Mouse (Mus musculus): ENCODE data around the gene Gm42688. TPM values are rescaled to one million over a fixed set of nuclear protein-coding genes. Genes with fewer than 3 reads are reported as not detected.
A peak's percentile ranks its signal among the peaks of the same experiment; 100 is the strongest.

Gm42688 gene
- total RNA-seq, 2 experiments from 2014 or later: 9.7 to 11.3 TPM

DNA sequence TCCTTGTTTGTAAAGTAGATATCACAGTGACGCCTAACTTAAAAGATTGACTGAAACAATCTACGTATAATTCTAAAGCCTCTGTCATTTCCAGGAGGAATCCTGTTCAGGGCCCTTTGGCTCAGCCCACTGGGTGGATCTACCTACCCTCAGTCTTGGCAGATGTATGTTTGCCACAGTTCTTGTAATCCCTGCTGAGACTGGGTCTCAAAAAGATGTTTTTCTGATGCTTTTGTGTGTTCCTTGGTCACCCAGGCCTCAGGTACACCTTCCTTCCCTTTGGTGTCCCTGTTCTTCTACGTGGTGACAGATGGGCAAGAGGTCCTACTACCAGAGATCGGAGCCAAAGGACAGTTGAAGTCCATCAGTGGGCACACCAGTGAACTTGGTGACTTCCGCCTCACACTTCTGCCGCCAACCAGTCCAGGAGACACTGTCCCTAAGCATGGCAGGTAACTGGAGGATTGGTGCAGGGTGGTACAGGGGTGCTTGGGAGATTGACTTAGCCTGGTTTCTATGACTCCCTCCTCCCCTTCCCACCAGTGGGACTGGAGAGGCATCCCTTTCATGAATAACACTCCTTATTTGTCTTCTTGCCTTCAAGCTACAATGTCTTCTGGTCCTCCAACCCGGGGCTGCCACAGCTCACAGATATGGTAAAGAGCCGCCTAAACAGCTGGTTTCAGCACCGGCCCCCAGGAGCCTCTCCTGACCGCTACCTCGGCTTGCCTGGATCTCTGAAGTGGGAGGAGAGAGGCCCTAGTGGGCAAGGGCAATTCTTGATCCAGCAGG is 15.2 kb downstream of the Gm42688 start:
- intact Hi-C loops (cut with DNase I): loop anchor here (5.0 kb wide), 1 partner anchor 41 kb away; the partner anchor contains the start of genes 1700003E16Rik and Wdr54
- DNase-seq: no peak

DNA sequence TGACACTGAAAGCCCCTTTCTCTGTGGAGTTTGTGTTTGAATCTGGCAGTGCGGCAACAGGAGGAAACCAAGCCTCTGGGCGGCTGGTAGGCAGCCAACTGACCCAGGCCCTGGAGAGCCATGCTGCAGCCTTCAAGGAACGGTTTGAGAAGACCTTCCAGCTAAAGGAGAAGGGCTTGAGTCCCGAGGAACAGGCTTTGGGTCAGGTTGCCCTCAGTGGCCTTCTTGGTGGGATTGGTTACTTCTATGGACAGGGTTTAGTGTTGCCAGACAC is 15.7 kb downstream of the Gm42688 start:
- intact Hi-C loops (cut with DNase I): loop anchor here (5.0 kb wide), 1 partner anchor 40 kb away; the partner anchor contains the start of genes 1700003E16Rik and Wdr54
- no peak for DNase-seq

DNA sequence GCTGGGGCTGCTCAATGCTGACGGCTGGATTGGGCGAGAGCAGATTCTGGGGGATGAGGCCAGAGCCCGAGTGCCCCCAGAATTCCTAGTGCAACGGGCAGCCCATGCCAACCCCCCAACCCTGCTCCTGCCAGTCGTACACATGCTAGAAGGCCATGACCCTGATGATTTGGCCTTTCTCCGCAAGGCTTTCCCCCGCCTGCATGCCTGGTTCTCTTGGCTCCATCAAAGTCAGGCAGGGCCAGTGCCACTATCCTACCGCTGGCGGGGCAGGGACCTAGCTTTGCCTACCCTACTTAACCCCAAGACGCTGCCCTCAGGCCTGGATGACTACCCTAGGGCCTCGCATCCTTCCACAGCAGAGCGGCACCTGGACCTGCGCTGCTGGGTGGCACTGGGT is 16.2 kb downstream of the Gm42688 start:
- no peak for DNase-seq
- intact Hi-C loops (cut with DNase I): loop anchor here (5.0 kb wide), 1 partner anchor 40 kb away; the partner anchor contains the start of genes 1700003E16Rik and Wdr54

DNA sequence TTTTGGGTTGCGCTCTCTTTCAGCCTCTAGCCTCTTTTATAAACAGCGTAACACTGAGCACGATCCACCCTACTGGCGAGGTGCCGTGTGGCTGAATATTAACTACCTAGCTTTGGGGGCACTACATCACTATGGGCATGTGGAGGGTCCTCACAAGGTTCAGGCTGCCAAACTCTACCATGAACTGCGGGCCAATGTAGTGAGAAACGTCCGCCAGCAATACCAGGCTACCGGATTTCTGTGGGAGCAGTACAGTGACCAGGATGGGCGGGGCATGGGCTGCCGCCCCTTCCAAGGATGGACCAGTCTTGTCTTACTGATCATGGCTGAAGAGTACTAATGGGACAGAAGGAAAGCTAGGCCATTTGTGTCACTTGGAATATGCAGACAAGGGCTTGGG is 17.0 kb downstream of the Gm42688 start:
- intact Hi-C loops (cut with DNase I): loop anchor here (5.0 kb wide), 1 partner anchor 39 kb away; the partner anchor contains the start of genes 1700003E16Rik and Wdr54
- no peak for DNase-seq

DNA sequence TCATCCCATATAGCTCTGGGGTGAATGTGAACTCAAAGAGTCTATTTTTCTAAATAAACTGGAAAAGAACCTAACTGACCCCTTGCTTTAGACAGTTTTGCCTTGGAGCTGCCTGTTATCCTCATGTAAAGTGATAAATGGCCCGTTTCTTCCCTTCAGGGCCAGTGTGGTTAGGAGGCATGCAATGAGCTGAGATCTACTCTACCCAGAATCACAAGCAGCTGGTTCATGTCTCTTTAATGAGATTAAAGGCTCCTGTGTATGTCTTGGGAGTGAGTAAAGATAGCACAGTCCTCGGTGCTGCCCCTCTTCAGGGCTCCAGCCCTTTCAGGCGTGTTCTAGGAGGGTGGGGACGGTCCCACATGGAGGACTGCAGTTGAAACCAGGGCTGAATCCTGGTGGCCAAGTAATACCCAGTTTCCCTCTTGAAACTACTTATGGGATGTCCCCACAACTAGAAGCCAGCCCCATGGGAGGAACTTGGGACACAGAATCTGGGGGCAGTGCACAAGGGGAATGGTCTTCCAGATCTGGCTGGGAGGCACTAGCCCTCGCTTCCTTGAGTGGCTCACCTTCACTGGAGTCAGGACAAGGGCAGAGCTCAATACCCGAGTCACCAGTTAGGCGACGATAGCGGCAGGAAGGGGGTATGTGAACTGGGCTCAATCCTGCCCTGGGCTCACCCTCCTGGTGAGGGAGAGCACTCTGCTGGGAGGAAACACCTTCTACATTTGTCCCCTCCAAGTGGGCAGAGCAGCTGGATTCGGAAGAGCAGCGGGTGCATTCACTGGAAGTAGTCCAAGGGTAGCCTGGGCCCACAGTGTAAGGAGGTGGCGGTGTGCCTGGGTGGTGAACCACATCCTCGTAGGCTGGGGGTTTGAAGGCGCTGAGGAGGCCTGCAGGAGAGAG is 17.7 kb downstream of the Gm42688 start:
- intact Hi-C loops (cut with DNase I): loop anchor here (5.0 kb wide), 1 partner anchor 38 kb away; the partner anchor contains the start of genes 1700003E16Rik and Wdr54
- DNase-seq: no peak

DNA sequence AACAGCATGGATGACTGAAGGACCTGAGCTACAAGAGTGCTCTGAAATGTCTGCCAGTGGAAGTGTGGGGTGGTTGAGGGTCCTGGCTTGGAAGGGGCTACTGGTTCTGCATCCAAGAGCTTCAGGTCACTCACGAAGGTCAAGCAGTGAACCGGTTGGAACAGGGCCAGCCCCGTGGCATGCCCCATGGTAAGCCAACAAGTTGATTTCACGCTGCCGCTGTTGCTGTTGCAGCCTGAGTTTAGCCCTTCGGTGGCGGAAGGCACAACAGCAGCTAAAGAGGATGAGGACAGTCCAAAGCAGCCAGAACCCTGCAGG is 18.3 kb downstream of the Gm42688 start:
- DNase-seq: no peak
- intact Hi-C loops (cut with DNase I): loop anchor here (5.0 kb wide), 1 partner anchor 38 kb away; the partner anchor contains the start of genes 1700003E16Rik and Wdr54

DNA sequence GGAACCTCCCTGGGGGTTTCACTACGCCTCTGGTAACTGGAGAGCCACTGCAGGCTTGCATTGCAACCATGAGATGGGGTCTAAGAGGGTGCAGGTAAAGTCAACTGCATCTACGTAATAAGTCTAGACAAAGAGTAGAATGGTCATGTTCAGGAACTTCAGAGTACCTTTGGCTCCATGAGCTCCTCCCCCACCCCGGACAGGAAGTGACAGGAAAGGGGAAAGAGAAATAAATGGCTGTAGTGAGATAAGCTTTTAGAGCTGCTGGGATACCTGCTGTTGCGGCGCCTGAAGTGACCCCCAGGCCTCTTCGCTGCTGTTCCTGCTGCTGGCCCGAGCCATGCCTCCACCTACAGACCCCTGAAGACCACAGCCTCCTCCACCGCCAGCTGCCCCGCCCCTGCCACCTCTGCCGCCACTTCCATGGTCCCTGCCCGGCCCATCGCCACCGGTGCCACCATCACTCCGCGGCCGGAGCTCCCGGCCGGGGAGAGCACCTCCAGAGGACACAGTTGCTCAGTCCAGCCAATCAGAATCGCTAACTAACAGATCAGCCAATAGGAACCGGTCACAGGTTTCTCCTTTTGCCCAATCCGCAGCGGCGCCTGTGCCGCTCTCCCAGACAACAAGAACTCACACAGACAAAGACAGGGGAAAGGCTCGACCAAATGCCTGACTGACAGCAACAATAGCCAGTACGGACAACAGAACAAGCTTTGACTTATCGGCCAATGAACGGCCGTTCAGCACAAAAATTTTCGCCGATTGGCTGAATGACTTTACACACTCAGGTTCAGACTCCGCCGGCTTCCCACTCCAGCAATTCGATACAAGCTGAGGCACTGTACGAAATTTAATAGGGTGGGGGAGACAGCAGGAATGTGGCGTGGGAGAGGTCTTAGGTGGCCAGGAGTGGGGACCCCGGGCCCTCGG is 19.8 kb downstream of the Gm42688 start, which contains the start of gene Wbp1:
Wbp1 (minus strand) TSS at position 630 of the 933 bp plus-strand sequence.
- DNase-seq: peak; percentile 95
- intact Hi-C loops (cut with DNase I): no loop called here

DNA sequence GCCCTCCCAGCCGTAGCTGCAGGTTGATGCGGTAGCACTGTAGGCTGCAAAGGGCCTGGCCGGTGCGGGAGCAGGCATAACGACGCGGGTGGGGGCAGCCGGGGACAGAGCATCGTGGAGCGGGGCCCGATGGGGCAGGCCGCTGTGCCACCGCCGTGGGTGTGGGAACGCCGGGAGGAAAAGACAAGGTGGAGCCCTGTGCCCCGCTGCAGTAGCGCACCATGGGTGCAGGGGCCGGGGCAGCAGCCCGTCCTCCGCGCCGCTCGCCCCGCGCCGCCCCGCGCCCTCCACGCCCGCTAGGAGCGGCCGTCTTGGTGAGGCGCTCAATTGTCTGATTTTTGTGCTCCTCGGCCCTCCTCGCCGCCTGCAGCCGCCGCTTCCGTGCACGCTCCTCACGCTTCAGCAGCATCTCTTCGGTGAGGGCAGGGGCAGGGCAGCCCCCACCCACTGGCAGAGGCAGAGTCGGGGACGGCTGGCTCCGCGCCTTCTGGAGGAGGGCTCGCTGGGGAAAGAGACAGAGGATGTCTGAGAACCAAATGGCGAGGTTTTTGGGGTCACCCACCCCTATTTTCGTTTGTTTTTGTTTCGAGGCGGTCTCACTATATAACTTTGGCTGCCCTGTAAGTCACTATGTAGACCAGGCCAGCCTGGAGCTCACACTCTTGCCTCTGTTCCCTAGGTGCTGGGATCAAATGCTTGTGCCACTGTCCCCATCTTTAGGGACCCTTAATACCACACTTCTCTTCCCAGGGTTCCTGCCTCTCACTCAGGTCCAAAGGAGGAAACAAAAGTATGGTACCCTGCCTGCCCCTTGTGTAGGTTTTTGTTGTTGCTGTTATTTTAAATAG is 20.7 kb downstream of the Gm42688 start:
- intact Hi-C loops (cut with DNase I): no loop called here
- peak; percentile 69 for DNase-seq

DNA sequence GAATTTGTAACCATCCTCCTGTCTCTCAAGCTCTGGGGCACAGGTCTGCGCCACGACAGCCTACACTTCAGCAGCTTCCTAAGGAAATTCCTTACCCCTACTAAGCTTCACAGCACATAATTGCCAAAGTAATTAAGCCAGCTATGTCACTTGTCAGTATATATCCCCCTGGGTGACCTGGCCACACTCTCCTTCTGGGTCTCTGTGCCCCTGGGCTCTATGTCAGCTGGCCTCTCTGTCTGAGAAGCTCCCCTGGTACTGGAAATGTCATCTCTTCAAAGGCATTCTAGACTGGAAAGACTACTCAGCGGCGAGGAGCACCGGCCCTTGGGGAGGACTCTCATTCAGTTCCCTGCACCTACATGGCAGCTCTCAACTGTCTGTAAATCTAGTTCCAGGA is 21.5 kb downstream of the Gm42688 start:
- intact Hi-C loops (cut with DNase I): no loop called here
- no peak for DNase-seq

DNA sequence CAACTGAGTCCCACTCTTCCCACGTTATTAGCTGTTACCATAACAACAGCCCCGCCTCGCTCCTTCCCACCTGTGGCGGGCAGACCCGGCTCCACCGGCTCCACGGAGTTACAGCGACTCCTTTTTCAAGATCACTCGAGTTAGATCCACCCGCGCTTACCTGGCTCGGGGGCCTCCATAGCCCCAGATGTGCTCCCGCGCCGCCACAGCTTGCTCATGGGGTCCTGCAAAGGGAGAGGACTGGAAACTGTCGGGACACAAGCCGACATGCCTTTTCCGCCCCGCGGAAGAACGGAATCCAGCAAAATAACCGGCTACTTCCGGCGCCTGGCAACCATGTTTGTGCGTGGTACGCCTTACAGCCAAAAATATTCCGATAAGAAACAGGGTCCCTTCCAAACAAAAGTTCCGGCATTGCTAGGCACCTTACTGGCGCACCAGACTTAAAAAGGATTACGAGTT is 23.5 kb downstream of the Gm42688 start:
- intact Hi-C loops (cut with DNase I): no loop called here
- peak; percentile 92 for DNase-seq

DNA sequence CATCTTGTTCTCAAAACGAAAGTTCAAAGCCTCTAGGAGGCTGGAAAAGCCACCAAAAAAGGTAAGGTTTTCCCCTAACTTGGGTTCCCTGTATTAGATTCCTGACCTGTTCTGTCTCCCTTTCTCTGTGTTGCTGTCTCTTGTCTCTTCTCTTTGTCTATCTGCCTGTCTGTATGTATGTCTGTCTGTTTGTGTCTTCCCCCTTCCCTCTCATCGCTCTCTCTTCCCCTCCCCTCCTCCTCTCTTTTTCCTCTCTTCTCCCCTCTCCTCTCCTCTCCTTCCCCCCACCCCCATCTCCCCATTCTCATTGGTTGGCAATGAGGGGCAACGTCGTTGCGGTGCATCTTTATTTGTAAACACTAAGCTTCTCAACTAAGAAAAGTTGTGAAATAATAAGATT is 23.9 kb downstream of the Gm42688 start, which contains the start of gene Ino80b:
Ino80b (minus strand) TSS at position 101 of the 400 bp plus-strand sequence.
- intact Hi-C loops (cut with DNase I): no loop called here
- no peak for DNase-seq

DNA sequence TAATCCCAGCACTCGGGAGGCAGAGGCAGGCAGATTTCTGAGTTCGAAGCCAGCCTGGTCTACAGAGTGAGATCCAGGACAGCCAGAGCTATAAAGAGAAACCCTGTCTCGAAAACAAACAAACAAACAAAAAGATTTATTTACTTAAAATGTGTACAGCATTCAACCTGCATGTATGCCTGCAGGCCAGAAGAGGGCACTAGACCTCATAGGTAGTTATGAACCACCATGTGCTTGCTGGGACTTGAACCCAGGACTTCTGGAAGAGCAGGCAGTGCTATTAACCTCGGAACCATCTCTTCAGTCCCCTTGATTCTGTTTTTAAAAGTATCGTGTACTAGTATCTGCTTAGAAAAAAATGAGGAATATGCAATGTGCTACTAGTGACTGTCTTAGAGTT is 26.0 kb downstream of the Gm42688 start:
- no peak for DNase-seq
- intact Hi-C loops (cut with DNase I): no loop called here

DNA sequence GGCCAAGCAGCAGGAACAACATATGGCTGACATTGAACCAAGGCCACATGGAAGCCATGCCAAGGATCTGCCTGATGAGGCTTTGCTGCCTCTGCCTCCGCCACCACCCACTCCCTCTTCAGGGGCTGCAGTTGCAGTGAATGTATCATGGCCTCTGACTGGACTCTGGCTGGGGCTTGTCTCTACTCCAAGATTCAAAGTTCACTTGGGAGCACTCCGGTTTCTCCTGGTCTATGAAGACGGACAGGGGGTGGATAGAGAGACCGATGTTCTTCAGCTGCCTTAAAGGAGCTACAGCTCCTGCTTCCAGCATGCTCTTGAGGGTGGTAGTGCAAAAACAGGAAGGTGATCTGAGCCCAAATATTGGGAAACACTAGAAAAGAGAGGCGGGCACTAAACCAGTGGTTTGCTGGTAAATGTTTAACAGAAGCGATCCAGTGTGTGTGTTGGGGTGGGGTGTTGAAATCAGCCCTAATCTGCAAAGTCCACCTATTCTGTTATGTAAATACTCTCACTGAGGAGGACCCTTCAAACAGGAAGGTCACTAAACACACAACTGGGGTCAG is 30.1 kb downstream of the Gm42688 start:
- intact Hi-C loops (cut with DNase I): no loop called here
- no peak for DNase-seq

DNA sequence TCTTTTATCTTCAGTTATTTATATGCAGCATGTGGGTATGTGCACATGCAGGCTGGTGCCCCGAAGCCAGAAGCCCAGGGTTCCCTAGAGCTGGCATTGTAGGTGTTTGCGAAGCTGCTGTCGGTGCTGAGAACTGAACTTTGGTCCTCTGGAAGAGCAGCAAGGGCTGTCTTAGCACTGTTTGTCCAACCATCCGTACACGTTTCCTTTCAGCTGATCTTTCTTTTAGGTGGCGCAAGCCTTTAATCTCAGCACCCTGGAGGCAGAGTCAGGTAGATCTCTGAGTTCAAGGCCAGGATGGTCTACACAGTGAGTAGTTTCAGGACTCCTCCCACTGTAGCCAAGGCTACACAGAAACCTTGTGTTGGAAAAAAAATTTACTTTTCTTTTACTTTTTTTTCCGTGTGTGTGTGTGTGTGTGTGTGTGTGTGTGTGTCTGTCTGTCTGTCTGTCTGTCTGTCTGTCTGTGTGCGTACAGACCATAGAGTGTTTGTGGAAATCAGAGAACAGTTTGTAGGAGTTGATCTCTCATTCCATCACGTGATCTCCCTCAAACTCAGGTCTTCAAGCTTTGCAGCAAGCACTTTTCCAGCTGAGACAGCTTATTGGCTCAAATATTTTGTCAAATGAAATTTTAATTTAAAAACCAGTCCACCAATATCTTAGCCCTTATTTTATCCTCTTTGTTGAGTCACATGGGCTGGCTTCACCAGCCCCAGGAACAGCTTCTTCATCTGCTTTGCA is 30.9 kb downstream of the Gm42688 start:
- intact Hi-C loops (cut with DNase I): no loop called here
- DNase-seq: no peak

DNA sequence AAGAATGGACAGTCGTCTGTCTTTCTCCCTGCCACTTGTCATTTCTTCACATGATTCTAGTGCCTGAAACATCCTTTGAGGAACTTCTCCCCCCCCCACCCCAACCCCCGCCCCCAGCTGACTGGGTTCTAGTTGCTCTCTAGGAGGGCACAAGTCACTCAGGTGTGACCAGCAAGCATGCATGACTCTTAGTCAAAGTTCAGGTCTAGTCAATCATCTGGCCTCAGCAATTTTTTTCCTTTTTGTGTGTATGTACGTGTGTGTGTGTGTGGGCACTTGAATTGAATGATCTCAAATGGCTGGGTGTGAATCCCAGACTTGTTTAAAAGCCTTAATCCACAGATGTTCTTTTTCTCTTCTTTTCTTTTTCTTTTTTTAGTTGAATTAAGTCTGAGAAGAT is 32.8 kb downstream of the Gm42688 start:
- intact Hi-C loops (cut with DNase I): no loop called here

DNA sequence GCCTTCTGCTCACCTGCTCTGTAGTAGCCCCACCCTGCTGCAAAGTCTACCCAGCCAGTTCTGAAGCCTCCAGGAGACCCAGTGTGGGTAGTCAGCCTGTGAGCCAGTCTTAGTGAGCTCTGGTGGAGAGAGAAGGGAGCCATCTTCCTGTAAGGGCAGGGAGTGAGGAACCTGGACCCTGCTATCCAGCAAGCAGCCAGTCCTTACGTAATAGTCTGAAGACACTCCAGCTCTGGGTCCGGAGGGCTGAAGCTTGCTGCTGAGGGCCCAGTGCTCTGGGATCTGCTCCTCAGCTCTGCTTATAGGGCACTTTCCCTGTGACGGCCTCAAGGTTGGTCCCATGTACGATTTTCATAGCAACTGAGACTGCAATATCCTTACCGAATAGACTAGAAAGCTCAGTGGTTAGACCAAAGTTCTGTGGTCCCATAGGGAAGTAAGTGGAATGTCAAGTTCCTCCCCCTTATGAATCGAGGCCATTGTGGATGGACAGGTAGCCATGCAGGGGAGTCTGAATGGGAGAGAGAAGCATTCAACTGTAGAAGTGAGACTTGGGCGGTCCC is 33.6 kb downstream of the Gm42688 start, which contains the start of gene Rtkn:
Rtkn (plus strand) TSS at position 513 of the 563 bp plus-strand sequence.
- DNase-seq: no peak
- intact Hi-C loops (cut with DNase I): no loop called here

More for the DNA sequence above, 32.8 kb downstream of the Gm42688 start:
- no peak for DNase-seq

DNA sequence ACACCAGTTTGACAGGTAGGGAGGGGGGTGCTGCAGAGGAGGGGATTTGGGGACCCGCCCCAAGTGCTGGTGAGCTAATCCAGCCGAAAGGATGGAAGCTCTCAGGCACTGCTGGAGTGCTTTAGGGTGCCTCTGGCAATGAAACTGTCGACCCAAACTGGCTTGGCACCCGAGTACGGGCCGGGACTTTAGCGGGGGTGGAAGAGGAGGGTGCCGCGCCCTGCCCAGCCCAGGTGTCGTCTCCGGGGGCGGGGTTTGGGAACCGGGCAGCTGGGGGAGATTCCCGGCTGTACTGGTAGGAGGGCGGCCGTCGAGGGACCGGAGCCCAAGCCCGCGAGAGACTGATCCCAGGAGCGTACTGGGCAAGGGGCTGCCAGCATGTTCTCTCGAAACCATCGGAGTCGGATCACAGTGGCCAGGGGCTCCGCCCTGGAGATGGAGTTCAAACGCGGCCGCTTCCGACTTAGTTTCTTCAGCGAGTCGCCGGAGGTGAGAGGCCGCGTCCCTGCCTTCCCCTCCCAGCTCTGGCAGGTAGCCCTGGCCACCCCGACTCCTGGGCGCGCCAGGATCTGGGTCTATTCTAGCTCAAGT is 34.2 kb downstream of the Gm42688 start:
- DNase-seq: no peak
- intact Hi-C loops (cut with DNase I): no loop called here
